Mouse (Mus musculus) left cerebral cortex, adult 18-20 months (tissue): Measurements from ENCODE around the gene Uxt. TPM values are rescaled to one million over a fixed set of nuclear protein-coding genes. Genes with fewer than 3 reads are reported as not detected.

Experiments used
- DNase-seq, 2 experiments: peaks; one replicate each; pipeline ENCODE4 v3.0.0; 2021 to 2022; ENCODE audit warnings: low spot score in 2 of 2, mixed read lengths in 1 of 2
- long read RNA-seq, 2 experiments: library from polyadenylated mRNA; stranded (forward); transcript quantifications; one replicate each; pipeline ENCODE4 v2.0.0; 2021
- total RNA-seq, 2 experiments: library from RNA; stranded (reverse); gene quantifications; 2 replicates each; pipeline ENCODE4 v1.2.3; 2021

Uxt gene
- total RNA-seq = 10 to 100 TPM; 13.7 to 14.7 TPM
- long read RNA-seq, experiment 1, partial matches to known transcripts = 0 of 3 reads
- long read RNA-seq, experiment 1, other reads (novel, unspliced or antisense) = 0 of 3 reads
- long read RNA-seq, experiment 2, partial matches to known transcripts = 0 of 3 reads
- long read RNA-seq, experiment 2, other reads (novel, unspliced or antisense) = 2 of 3 reads

DNA sequence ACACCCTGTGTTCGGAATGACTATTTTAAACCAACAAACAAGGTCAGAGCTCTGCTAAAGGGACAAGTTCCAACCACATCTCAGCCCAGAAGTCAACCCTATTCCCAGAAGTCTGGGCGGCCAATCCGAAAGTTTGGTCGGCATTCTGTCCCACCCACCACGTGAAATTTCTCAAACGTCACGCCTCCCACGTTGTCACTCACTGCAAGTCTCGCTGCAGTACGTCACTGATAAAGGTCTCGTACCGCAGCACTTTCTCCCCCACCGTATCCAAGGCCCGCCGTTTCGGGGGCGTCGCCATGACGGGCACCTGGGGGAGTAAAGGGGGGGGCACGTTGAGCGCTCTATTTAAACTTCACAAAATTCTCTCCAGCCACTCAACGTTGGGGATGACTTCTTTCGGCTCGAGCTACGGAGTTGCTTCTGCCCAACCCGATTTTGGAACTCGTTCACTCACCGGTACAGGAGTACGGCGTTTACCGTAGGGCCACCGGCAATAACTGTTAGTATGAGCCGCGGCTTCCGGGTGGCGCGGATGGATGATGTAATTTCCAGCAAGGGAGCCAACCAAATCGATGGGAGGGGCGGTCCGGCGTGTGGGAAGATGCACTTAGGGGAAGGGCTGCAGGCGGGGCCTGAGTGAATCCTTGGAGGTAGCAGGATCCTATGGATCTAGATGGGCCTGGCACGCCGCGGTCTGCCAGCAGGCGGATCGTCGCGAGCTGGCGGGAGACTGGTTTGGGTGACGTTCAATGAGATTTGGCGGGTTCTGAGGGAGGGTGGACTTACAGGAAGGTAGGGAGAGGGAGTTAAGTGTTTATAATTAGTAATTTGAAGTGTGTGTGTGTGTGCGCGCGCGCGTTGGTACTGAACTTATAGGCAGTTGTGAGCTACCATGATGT is at the start of gene Uxt:
TSS of gene Uxt (minus strand) at position 541 of the 902 bp plus-strand sequence.
- peak; percentile 86 to 87 for DNase-seq

DNA sequence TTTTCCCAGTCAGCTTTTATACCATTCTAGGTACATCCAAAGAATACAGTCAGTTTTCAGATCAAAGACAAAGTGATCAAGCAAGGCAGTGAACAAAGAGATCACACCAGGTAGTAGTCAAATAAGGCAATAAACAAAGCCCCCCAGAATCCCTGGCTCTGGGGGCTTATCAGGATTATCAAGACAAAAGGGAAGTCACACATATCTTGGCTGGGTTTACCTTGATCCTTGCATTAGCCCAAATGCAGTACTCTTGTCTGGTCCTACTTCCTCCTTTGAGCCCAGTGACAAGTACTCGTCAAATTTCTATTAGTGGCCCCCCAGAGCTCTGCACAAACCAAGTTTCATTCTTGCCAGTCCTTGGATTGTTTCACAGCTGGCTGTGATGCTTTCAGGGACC is 19.1 kb upstream of the Uxt start:
- no peak for DNase-seq

DNA sequence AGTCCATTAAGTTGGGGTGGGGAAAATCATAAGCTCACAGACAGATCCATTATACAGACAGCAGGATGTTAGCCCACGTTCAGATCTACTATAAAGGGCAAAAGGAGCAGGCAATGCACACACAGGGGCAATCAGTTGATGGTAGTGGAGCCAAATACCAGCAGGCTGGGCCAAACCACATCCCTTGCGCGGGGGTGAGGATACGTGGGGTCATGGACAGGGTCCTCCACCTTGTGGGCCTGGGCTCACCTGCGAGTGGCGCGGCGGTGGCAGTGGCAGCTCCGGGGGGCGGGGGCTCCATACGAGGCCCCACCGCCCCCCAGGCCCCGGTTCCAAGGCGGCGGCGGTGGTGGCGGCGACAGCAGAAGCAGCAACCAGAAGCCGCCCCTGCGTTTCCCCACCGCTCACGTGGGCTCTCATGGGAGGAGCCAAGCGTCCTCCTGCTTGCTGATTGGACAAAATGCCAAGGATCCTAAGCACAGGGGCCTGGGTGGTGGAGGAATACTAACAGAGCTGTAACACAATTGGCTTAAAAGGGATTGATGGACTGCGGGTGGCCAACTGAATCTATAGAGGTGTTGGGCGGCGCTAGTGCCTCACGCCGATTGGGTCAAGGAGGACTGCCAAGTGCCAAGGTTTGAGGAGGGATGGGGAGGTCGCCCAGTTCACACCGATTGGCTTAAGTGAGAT is 11.5 kb downstream of the Uxt start, which contains the start of gene Elk1:
TSS of gene Elk1 (minus strand) at position 418 of the 690 bp plus-strand sequence.
- DNase-seq = peak; percentile 67 to 81

DNA sequence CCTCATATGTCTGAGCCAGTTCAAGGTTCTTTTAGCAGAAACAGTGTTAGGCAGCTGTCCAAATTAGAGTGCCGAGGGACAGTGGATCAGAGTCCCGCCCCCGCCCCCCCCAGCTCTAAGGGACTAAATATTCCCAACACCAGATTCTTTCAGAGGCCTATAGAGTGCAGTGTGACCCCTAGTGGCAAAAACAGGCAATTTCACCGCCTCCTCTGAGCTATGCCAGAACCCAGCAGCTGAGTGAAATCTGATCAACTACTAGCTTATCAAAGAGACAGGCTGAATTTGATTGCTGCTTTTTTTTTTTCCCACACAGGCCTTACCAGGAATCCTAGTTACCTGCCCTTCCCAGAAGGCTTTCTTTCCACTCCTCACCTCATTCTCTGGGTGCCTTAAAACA is 15.8 kb downstream of the Uxt start:
- DNase-seq = peak; percentile 43 to 65

DNA sequence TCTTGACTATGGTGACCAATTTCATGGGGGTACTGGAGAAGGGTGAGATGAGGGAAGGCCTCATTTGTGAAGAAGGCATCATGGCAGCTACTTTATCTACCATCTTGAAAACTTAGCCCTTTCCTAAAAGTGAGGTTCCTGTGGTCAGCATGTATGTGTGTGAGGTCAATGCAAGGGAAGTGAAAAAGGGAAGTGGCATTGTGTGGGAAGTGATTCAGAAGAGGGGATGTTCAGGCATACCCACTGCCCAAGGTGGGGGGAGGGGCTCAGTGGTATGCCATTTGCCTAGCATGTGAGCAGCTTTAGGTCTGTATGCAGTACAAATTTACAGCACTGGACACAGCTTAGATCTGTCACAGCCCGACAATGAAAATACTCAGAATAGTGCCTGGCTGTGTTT is 29.9 kb downstream of the Uxt start:
- no peak for DNase-seq

DNA sequence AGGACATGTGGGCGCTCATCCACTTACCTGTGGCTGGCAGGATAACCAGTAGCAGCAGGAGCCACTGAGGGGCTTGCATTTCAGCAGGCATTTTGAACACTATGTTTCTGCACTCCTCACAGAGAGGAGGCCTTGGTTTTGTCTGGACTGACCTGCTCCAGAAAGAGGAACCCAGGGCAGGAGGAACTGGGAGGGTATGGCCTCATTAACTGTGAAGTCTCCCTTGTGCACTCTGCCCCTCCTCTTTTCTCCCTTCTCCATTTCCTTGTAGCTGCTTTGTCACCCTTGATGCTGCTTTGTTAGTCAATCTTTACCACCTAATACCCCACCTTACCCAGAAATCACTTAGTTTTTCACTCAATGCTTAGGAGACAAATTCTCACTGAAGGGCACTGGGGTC is 30.5 kb downstream of the Uxt start, which contains the start of gene Cfp:
TSS of gene Cfp (minus strand) at position 192 of the 400 bp plus-strand sequence.
- no peak for DNase-seq

DNA sequence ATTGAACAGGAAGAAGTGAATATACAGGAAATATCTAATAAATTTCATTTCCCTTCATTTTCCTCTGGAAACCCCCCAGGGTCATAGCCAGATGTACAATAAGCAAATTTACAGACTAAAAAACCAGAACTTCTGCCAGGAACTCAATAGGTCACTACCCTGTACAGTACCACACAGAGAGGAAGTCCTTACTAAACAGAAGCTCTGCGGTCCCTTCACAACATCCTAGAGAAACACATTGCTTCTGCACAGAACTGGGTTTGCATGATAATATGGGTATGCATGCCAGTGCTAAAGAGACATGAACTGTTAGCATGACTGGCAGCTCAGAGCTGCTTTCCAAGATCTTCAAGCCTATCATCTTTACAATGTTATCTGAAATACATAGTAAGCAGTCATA is 32.0 kb downstream of the Uxt start:
- DNase-seq = no peak

DNA sequence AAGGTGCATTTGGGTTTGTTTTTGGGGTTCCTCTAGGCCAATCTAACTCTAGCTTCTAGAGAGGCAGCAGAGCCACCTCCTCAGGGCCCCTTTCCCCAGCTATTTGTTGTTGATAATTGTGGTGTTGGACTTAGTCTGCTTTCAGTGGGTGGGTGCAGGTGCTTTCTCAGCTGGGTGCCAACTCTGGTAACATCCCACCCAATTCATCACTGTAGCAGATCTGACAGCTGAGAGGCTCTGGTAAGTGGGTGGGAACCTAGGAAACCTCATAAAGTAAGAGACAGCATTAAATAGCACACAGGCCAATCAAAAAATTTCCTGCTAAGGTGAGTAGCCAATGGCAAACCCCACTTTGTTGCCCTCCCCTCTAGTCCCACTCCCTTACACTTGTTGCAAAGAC is 36.8 kb downstream of the Uxt start:
- no peak for DNase-seq

DNA sequence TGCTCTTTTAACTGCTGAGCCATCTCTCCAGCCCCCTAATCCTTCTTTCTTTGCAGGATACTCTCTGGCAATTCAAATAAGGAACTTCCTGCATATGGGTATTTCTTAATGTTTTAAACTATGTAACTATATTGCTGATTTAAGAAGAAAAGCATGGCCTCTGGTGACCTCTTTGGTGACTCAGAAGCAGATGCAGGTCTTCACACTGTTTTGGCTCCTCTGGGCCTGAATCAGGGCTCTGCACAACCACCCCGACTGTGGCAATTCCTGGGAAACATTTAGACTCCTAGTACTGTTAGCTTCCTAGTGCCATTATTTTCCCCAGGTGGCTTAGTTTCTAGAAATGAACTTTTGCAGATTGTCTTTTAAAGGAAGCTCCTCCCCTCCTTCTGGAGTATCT is 38.3 kb downstream of the Uxt start:
- no peak for DNase-seq

DNA sequence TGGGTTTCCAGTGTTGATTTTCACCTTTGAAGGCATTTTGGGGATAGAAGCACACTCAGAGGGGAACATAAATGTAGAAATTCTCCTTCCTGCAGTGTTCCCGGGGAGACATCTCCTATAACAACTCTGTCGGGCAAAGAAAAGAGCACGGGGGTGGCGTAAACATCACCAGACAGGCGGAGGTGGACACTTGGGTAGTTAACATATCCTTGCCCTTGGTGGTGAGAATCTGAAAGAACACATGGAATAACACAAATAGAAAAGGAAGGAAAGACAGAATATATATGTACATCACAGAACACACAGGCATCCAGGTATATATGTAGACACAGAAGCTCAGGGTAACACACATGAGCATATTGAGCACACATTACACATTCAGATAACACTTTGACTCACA is 40.5 kb downstream of the Uxt start:
- peak in 1 of 2 experiments; percentile 25 for DNase-seq

DNA sequence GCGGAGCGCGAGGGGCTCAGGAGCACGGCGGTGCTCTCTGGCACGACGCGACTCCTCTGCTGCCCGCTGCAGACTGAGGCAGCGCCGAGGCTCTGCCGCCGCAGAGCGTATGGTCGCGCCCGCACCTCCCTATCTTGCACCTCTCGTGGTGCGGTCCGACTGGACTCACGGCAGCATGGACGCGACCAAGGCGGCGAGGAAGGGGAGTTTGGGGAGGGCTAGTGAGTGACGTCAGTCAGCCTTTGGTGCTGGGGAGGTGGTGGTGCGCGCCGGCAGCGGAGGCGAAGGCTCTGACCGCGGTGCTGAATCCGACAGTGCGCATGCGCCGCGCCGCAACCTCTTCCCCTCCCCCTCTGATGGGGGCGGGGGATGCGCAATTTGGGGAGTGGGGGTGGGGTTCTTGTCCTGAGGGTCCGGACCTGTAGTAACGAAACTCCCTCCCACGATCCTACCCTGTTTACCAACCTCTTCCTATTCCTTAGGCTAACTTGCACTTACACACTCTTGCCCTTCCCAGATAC is 40.9 kb downstream of the Uxt start, which contains the start of gene Syn1:
TSS of gene Syn1 (minus strand) at position 161 of the 521 bp plus-strand sequence.
- peak; percentile 72 to 86 for DNase-seq

DNA sequence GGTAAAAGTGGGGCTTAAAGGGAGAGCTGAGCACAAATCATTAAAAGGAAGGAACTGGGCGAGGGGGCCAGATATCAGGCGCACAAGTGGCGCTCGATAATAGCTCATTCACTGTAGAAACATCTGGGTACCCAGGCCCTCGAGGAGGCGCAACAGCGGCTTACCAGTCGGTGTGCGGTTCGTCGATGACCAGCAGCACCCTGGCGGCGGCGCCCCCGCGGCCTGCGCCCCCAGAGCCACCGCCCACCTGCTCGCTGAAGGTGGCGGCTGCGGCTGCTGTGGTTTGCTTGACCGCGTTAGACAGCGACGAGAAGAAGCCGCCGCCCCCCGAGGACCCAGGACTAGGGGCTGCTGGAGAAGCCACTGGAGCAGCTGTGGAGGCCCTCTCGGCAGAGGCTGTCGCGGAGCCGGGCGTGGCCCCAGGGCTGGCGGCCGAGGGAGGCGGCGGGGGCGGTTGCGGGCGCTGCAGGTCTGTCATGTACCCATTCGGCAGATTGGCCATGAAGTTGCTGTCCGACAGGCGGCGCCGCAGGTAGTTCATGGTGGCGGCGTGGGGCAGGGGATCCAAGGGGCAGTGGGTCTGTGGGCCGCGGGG is 41.5 kb downstream of the Uxt start:
- no peak for DNase-seq

DNA sequence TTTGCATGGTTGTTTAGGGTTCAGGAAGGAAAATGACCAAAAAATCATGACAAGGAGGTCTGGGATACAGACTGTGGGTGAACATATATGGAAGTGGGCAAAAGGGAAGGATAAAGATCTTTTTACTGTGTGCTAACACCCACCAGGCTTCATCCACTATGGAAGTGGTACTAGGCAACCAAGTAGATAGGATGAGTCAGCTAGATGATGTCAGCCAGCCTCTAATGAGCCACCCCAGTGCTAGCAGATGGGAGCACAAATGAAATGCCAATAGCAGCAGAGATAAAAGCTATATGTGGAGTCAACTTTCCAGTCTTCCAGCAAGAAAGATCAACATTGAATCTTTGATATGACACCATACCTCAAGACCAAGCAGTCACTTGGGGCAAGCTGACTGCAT is 46.7 kb downstream of the Uxt start:
- DNase-seq = no peak

DNA sequence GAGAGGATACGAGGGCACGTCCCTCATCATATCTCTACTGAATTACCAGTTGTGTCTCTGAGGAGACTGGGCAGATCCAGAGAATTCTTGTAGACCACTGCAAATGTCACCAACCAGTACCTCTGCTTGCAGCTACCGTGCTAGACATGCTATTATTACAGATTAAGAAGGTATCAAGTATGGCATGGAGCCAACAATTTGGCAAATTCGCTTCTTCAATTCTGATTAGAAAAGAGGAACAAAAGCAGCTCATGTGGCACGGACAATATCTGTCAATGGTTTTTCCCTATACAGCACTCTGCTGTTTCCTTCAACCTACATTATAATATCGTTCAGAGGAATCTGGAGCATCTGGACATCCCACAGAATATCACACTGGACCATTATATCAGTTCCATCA is 48.1 kb downstream of the Uxt start:
- DNase-seq = no peak

DNA sequence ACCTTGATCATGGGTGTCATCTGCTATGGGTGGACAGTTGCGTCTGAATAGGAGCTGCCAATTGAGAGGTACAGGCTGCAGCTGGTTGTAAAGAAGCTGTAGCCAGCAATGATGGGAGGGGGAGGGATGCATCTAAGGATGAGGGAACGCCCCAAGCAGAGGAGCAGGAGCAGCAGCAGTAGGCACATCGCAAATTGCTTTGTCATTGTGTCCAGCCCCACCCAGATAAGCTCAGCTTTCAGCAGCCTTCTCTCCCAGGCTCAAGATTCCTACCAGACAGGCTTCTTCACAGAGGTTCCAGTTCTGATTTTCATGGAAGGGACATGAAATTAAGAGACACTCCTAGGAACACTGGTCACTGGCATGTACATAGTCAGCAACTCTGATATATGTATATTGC is 51.7 kb downstream of the Uxt start:
- no peak for DNase-seq

Other genes starting within 250 kb of the Uxt start
- gene Araf, start 164.2 kb downstream of the Uxt start, total RNA-seq = 100 to 1,000 TPM; 186 to 189 TPM
- 1 to 10 TPM; 1.4 to 1.5 TPM for gene Timp1, start 91.9 kb downstream of the Uxt start, total RNA-seq
- 100 to 1,000 TPM; 486 to 496 TPM for gene Syn1, start 41.0 kb downstream of the Uxt start, total RNA-seq
- 10 to 100 TPM; 12.1 to 12.8 TPM for gene Cfp, start 30.5 kb downstream of the Uxt start, total RNA-seq
- gene Elk1, start 11.4 kb downstream of the Uxt start, total RNA-seq = 10 to 100 TPM; 49.1 to 58.4 TPM
- gene Zfp182, start 100.3 kb upstream of the Uxt start, total RNA-seq = 1 to 10 TPM; 7.8 to 8.5 TPM
- gene Spaca5, start 106.4 kb upstream of the Uxt start, total RNA-seq = not detected
- gene Zfp300, start 127.5 kb upstream of the Uxt start, total RNA-seq = 1 to 10 TPM; 3.2 to 4.8 TPM
- gene Ssxa1, start 153.8 kb upstream of the Uxt start, total RNA-seq = not detected
- gene Gm21876, start 213.6 kb upstream of the Uxt start, total RNA-seq = not detected